Mouse (Mus musculus): ENCODE results near the gene Tmem87a.

Tmem87a gene

DNA sequence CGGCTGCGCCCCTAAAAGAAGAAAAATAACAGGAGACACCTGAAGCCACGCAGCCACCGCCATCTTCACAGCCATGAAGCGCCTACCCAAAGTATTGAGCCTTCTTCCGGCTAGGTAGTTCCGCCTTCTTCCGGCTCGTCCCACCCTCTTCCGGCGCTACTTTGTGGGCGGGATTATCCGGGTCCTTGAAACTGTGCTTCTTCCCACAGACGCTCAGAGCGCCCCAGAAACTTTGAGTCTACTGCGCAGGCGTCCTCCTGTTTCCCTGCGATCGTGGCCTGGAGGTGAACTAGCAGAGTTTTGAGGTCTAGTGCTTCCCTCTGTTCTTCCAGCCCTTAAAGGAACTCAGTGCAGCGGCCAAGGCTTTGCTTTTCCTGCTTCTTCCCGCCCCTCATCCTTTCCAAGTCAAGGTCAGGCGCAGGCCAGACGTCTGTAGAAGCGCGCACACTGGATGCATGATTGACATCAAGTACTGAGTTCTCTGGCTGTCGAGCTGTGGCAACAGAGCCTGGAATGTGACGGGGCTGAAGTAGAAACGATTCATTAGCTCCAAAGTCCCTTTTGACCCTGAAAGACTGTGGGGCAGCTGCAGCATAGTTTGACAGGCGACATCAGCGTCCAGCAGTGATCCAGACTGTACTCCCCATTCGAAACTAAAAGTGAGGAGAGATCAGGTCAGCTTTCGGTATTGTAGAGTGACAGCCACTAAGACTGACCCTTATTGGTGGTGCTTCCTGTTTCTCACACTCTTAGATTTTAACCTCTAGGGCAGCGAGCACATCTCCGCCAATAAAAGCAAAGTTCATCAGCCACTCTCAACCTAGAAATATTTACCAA, at the start of gene Tmem87a:
Tmem87a (minus strand) TSS at position 128 of the 837 bp plus-strand sequence.
- peak; percentile 74 for DNase-seq (ENCODE audit: extremely low read depth, low read depth, low spot score)

- DNase-seq (ENCODE audit: extremely low read depth, low read depth, low spot score) = no peak
These were observed 48.7 kb upstream of the Tmem87a start for GRCm38 (mm10) chr2:120452600-120452999.

DNA sequence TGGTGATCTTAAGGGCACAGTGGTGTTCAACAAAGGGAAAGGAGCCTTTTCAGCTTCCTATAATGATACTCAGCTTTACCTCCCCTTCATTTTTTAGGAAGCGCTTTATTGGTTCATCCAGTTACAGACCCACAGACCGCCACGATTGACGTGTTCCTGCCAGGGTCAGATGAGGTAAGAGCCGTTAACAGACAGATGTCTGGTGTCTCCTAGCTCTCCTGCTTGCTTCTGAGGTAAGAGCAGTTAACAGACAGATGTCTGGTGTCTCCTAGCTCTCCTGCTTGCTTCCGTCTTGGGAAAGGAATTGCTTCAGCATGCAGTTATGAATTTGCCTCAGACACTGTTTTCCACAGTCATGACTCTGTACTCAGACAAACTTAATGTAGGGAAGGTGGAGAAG, 46.8 kb upstream of the Tmem87a start:
- no peak for DNase-seq (ENCODE audit: extremely low read depth, low read depth, low spot score)

- no peak for DNase-seq (ENCODE audit: extremely low read depth, low read depth, low spot score)
These were observed 43.4 kb upstream of the Tmem87a start for GRCm38 (mm10) chr2:120447306-120447705.

GRCm38 (mm10) chr2:120446373-120446772, 42.5 kb upstream of the Tmem87a start:
- DNase-seq (ENCODE audit: extremely low read depth, low read depth, low spot score) = no peak

DNA sequence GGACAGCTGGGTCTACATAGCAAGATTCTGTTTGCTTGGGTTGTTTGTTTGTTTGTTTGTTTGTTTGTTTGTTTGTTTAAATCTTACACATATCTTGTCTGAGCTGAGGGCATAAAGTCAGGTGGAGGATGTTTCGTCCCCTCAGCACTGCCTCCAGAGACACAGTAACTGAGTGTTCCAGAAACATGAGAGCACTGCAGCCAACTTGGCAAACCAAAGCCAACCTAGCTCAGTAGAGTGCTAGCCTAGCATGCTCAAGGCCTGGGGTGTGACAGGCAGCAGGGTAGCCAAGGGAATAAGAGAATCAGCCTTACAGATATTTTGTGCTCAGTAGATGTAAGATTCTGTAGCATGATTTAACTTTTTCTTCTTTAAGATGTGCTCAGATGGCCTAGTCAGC, 40.6 kb upstream of the Tmem87a start:
- DNase-seq (ENCODE audit: extremely low read depth, low read depth, low spot score) = no peak

DNA sequence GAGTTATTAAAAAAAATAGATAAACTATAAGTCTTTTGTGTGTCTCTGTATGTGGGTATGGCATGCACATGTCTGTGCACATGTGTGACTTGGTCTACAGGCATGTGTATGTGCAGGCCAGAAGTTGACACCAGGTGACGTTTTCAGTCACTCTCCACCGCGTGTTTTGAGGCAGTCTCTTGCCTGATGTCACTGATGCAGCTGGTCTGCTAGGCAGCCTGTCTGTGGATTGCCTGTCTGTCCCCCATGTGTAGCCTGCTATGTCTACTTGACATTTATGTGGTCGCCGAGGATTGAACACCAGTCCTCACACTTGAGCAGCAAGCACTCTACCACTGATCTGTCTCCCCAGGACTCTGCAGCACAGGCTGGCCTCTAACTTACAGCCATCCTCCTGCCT, 20.5 kb upstream of the Tmem87a start:
- DNase-seq (ENCODE audit: extremely low read depth, low read depth, low spot score) = no peak

DNA sequence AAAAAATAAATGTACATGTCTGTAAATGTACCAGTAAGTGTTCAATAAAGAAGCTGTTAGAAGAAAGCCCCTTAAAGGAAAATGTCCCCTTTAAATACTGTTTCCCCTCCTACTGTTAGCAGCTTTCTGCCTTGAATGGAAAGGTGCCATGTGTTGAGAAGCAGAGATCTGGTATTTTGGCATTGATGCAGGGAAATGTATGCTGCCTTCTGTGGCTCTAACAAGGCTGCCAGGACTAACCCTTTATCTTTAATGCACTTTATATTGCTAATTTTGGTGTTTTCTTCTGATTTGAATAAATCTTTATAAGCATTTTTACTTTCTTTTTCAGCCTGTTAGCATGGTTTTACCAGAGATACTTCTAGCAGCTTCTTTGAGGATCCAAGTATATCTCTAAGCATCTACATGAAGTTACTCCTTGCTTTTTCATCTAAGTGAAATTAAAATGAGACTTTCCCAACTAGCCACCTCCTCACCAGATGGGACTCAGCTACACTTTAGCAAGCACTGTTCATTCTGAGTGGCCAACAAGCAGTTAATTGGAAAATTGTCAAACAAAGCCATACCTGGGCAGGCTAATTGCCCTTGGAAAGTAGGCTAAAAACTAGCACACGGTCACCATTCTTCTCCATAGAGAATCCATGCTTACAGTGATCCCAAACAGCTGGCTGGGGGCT, 11.0 kb upstream of the Tmem87a start:
- DNase-seq (ENCODE audit: extremely low read depth, low read depth, low spot score) = no peak

DNA sequence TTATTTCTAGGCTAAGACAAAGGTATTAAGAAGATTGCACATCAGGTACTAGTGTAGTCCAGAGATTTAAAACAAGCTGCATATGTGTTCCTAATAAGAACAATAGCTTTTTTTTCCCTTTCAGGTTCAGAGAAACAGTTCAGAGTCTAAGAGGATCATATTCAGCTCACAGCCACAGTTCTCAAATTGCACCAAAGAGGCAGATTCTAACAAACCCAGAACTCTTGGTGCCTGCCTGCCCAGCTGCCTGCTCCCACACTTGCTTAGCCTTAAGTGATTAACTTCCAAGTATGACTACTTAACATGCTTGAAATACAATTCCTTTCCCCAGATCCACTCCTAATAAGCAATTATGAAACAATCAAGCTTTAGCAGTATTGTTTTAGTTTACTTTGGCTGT, 10.2 kb upstream of the Tmem87a start:
- no peak for DNase-seq (ENCODE audit: extremely low read depth, low read depth, low spot score)

- no peak for DNase-seq (ENCODE audit: extremely low read depth, low read depth, low spot score)
These were observed 7.2 kb upstream of the Tmem87a start for GRCm38 (mm10) chr2:120411096-120411628.

GRCm38 (mm10) chr2:120404823-120405765, 1.2 kb upstream of the Tmem87a start:
- DNase-seq (ENCODE audit: extremely low read depth, low read depth, low spot score) = no peak

GRCm38 (mm10) chr2:120403653-120403985, 294 bp downstream of the Tmem87a start, which contains the start of gene Ganc:
Gene Ganc (plus strand): TSS chr2:120403896.
- no peak for DNase-seq (ENCODE audit: extremely low read depth, low read depth, low spot score)

DNA sequence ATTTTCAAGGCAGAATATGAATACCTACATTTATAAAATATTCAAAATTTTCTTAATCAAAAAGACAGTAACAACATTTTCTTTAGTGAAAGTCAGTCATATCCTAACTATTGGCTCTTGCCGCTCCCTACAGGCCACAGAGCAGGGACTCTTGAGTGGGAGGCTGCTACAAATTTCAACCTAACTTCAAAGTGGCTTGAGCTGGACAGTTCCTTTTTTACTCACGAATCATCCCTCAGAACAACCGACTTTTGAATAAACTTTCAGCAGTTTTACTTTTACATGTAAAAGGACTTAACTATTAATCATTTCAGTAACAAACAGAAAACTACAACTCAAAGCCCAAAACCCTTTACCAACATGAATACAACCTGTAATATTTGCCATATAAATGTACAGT, 1.1 kb downstream of the Tmem87a start:
- no peak for DNase-seq (ENCODE audit: extremely low read depth, low read depth, low spot score)

DNA sequence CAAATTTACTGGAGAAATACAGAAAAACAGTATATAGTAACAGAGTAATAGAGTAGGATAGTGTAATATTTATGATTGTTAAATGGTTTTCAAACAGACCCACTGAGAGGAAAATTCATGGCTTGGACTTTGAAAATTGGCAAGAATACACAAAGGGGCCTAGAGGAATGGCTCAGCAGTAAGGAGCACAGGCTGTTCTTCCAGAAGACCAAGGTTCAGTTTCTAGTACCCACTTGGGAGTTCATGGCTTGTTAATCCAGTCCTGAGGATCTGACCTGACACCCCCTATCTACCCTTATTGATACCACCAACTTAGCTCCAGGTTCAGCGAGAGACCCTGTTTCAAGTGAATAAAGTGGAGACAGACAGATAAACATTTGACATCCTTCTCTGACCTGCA, 6.0 kb downstream of the Tmem87a start:
- no peak for DNase-seq (ENCODE audit: extremely low read depth, low read depth, low spot score)

GRCm38 (mm10) chr2:120392406-120392805, 11.5 kb downstream of the Tmem87a start:
- no peak for DNase-seq (ENCODE audit: extremely low read depth, low read depth, low spot score)

DNA sequence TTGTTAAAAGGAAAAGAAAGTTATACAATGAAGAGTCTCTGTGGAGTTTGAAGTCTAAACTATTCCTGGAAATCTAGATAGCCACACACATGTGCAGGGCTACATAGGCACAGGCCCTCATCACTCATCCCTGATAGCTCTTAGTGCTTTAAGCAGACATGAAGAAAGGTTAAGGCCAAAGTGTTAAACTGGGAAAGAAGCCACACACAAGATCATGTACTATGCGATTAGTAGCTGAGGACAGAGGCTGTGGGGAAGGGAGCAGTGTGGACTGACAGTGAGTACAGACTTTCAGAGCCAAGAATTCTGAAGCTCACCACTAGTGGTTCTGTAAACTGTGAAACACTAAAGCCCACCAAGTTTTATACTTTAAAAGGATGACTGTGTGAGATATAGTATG, 13.0 kb downstream of the Tmem87a start:
- DNase-seq (ENCODE audit: extremely low read depth, low read depth, low spot score) = no peak

DNA sequence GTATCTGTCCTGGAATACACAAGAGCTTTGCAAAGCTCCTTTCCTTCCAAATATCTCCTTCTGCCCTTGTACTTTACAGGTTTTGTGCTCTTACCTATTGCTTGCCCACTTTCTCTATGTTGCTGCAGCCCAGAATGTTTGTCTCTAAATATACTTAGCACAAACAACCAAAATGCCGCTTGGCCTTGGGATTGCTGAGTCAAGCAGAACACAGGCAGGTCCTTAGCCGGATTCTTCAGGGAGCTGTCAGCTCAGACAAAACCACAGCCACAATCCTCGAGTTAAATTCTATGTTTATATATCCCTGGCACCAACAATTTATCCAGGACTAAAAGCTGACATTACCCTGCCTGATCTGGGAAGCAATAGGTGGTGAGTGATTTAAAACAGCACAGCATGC, 14.5 kb downstream of the Tmem87a start:
- no peak for DNase-seq (ENCODE audit: extremely low read depth, low read depth, low spot score)

DNA sequence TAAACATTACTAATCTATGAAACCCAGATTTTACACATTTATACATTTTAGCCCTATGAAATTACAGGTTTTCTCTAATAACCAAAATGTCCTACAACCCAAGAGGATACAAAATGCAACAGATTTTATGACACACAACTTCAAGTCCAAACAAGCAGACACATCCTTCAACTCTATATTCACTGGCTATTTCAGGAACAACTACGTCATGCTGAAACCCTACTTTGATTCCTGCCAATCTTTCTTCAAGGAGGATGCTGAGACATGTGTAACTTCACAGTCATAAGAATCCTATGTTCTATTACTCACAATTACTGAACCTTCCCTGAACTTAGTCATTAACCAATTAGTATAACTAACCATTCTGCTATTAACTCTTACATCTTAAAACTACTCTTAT, 16.6 kb downstream of the Tmem87a start:
- no peak for DNase-seq (ENCODE audit: extremely low read depth, low read depth, low spot score)

DNA sequence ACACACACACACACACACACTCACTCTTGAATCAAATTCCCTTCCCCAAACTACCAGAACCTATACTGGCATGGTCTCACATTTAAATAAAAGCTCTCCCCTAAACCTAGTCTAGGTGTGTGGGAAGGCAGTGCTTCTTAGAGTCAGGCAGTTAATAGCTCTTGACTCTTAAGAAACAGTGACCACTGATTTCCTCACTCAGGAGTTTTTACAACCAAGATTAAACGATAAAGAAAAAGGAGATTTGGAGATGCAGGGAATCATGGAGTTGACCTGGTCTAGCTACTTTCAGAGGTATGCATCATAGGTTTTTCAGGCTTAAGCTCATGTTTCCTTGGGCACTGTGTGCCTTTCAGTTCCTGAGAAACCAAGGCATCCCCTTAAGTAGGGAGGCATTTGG, 17.6 kb downstream of the Tmem87a start:
- DNase-seq (ENCODE audit: extremely low read depth, low read depth, low spot score) = peak; percentile 75

GRCm38 (mm10) chr2:120373858-120374257, 30.1 kb downstream of the Tmem87a start:
- DNase-seq (ENCODE audit: extremely low read depth, low read depth, low spot score) = no peak
